Comparison of ENCODE assay signal across 11 mouse cellular contexts in genomic region chr7:92765426-92765825, GRCm38 (mm10). TPM values are rescaled to one million over a fixed set of nuclear protein-coding genes. Genes with fewer than 3 reads are reported as not detected.
DNase-seq lines count a peak whose midpoint lies in the region; ATAC-seq lines count a peak whose summit lies in the region.
"Had no signal": no experiment of that assay in that cellular context is flagged by ENCODE, and none has a peak within 500 bp of the region (broad histone marks: within the 10 kb centered on the region; RNA-seq: fewer than 3 reads in every experiment).

No protein-coding gene starts in this region.

- H3K4me3 ChIP-seq in kidney, embryonic 14.5 days (ENCODE audit: low read length): no peak overlapping the region
- H3K4me3 ChIP-seq in neural tube, embryonic 15.5 days (replicated peaks): no peak overlapping the region
- no peak overlapping the region for H3K4me3 ChIP-seq in stomach, embryonic 15.5 days (replicated peaks)
- H3K4me3 ChIP-seq: limb, embryonic 12.5 days had no signal

- WGBS in kidney, embryonic 14.5 days: 60% methylated on average over 9 of the region's 9 CpGs
- 64% methylated on average over 9 of the region's 9 CpGs for WGBS in neural tube, embryonic 15.5 days
- WGBS in stomach, embryonic 15.5 days: 46% methylated on average over 9 of the region's 9 CpGs

- no peaks in the 10 kb centered on the region for H3K9me3 ChIP-seq in kidney, embryonic 14.5 days (ENCODE audit: control insufficient read depth, low read length)
- no peaks in the 10 kb centered on the region for H3K9me3 ChIP-seq in neural tube, embryonic 15.5 days (replicated peaks)
- no peaks in the 10 kb centered on the region for H3K9me3 ChIP-seq in stomach, embryonic 15.5 days
- H3K9me3 ChIP-seq: limb, embryonic 12.5 days had no signal

- H3K36me3 ChIP-seq in kidney, embryonic 14.5 days (ENCODE audit: control insufficient read depth, insufficient read depth, low read length): no peaks in the 10 kb centered on the region
- no peaks in the 10 kb centered on the region for H3K36me3 ChIP-seq in neural tube, embryonic 15.5 days
- H3K36me3 ChIP-seq in stomach, embryonic 15.5 days: no peaks in the 10 kb centered on the region
- H3K36me3 ChIP-seq: limb, embryonic 12.5 days had no signal

- H3K27me3 ChIP-seq in kidney, embryonic 14.5 days (ENCODE audit: control insufficient read depth, insufficient read depth, low read length): no peaks in the 10 kb centered on the region
- no peaks in the 10 kb centered on the region for H3K27me3 ChIP-seq in neural tube, embryonic 15.5 days (replicated peaks)
- no peaks in the 10 kb centered on the region for H3K27me3 ChIP-seq in stomach, embryonic 15.5 days (replicated peaks)

- H3K4me2 ChIP-seq in kidney, embryonic 14.5 days (replicated peaks; ENCODE audit: low read depth, low read length): no peak overlapping the region
- H3K4me2 ChIP-seq in neural tube, embryonic 15.5 days: no peak overlapping the region
- no peak overlapping the region for H3K4me2 ChIP-seq in stomach, embryonic 15.5 days
- H3K4me2 ChIP-seq: limb, embryonic 12.5 days had no signal

- no peak overlapping the region for H3K27ac ChIP-seq in kidney, embryonic 14.5 days (ENCODE audit: low read depth, low read length)
- no peak overlapping the region for H3K27ac ChIP-seq in neural tube, embryonic 15.5 days (replicated peaks)
- H3K27ac ChIP-seq in stomach, embryonic 15.5 days: 0 out of 2 replicates have a peak overlapping the region, but pooled peaks have one; percentile 7
- H3K27ac ChIP-seq: kidney, postnatal 0 days; limb, embryonic 12.5 days had no signal

- 0 out of 2 replicates have a peak, but pooled peaks have one; percentile 39 for ATAC-seq in kidney, embryonic 14.5 days (ENCODE audit: low FRiP score, low TSS enrichment)
- no peak for ATAC-seq in neural tube, embryonic 15.5 days (ENCODE audit: low FRiP score)
- peak; percentile 56; the same call in 1 of the 2 replicates for ATAC-seq in stomach, embryonic 15.5 days (ENCODE audit: insufficient read depth, low FRiP score, low read depth)
- ATAC-seq: forebrain, postnatal 0 days had no signal

- no peak for DNase-seq in kidney, postnatal 14 days
- DNase-seq in neural tube, embryonic 10.5 days (ENCODE audit: extremely low spot score, low spot score): no peak
- peak; percentile 81 for DNase-seq in cerebellum, postnatal 14 days
- DNase-seq in thymus, postnatal 14 days: no peak
- no peak for DNase-seq in left cerebral cortex, adult 11 months (ENCODE audit: low spot score)
- DNase-seq: forebrain, postnatal 0 days had no signal

- H3K4me1 ChIP-seq in kidney, embryonic 14.5 days (ENCODE audit: control insufficient read depth, insufficient read depth, low read length): peaks cover 7% of the 10 kb centered on the region; the same call in 1 of the 2 replicates
- peaks cover 40% of the 10 kb centered on the region for H3K4me1 ChIP-seq in neural tube, embryonic 15.5 days
- peaks cover 5% of the 10 kb centered on the region; the same call in 1 of the 2 replicates for H3K4me1 ChIP-seq in stomach, embryonic 15.5 days

- no peak overlapping the region for H3K9ac ChIP-seq in kidney, embryonic 14.5 days (ENCODE audit: low read depth, low read length)
- H3K9ac ChIP-seq in neural tube, embryonic 15.5 days (replicated peaks): 0 out of 2 replicates have a peak overlapping the region, but pooled peaks have one; percentile 5
- H3K9ac ChIP-seq in stomach, embryonic 15.5 days: no peak overlapping the region
- H3K9ac ChIP-seq: forebrain, postnatal 0 days; limb, embryonic 12.5 days had no signal

RNA-seq across cellular contexts. Expression of gene Rab30, which starts 24.0 kb away (rescaled TPM):
- 6.6 and 7.9 TPM in 2 replicates for polyA plus RNA-seq in kidney, embryonic 14.5 days (2014; fragmentation: Nextera tagmentation; extraction: Ambion mirVana)
- 22.0 and 23.5 TPM in 2 replicates for polyA plus RNA-seq in neural tube, embryonic 15.5 days (2015; fragmentation: Nextera tagmentation; extraction: Ambion mirVana)
- polyA plus RNA-seq in stomach, embryonic 15.5 days (2015; fragmentation: Nextera tagmentation; extraction: Ambion mirVana): 18.4 and 23.9 TPM in 2 replicates

Comparison
In these comparisons a context has a peak if more than half of its experiments do, and no peak if none do; other contexts are left out.
1. DNase-seq: peak in cerebellum, postnatal 14 days (2 of 2); none in kidney, postnatal 14 days (single experiment), neural tube, embryonic 10.5 days (single experiment), thymus, postnatal 14 days (single experiment) and left cerebral cortex, adult 11 months (single experiment).